Mouse (Mus musculus): ENCODE data around the gene Gm20388. TPM values are rescaled to one million over a fixed set of nuclear protein-coding genes. Genes with fewer than 3 reads are reported as not detected.

Gm20388 gene
- total and polyA plus RNA-seq, 2 experiments from 2014 or later = 51.3 TPM; not detected in 1

DNA sequence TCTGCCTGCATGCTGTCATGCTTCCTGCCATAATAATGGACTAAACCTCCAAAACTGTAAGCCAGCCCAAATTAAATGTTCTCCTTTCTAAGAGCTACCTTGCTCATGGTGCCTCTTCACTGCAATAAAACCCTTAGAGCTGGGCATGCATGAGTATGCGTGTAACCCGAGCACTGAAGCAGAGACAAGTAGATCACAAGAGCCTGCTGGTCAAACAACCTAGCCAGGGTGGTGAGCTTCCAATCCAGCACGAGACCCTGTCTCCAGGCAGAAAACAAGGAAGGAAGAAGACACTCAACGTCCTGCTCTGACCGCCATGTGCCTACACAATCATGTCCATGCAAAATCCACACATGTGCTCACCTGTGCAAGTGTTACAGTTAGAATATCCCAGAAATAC lies 3080.7 kb downstream of the Gm20388 start:
- Histone ChIP-seq H3K36me3 (ENCODE audit: insufficient read depth) (no peaks in the 10 kb centered on the region), H3K9me3 (ENCODE audit: low read length) (no peaks in the 10 kb centered on the region), H3K4me2 (ENCODE audit: low read depth) (no peak overlapping the region), H3K4me3 (ENCODE audit: low read depth, low read length) (no peak overlapping the region), H3K27me3 (ENCODE audit: insufficient read depth, low read length) (no peaks in the 10 kb centered on the region), H3K9ac (no peak overlapping the region), H3K27ac (ENCODE audit: low read depth, low read length) (no peak overlapping the region), H3K4me1 (ENCODE audit: insufficient read depth) (no peaks in the 10 kb centered on the region)
- no peak for TF ChIP-seq CTCF (IDR thresholded peaks at IDR 0.05; ENCODE audit: low read depth)
- DNase-seq = no peak
- no peak for ATAC-seq
- 93% methylated on average over 5 of the region's 5 CpGs for WGBS

DNA sequence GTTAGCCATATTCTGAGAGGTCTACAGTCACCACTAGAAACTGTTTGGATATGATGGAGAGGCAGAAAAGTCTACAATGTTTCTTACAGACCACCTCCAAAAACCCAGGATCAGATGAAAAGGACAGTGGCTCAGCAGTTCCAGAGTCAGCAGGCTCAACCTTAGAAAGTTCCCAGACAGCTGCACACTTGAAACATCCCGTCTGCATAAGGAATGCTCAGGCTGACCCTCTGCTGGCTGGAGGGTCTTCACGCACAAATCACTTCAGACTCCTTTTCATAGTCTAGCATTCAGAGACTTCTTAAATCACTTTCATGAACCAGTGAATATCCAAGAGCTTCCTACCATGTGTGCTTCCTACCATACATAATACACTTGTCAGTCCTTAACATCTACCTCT lies 3081.7 kb downstream of the Gm20388 start:
- WGBS = 50% methylated on average over 2 of the region's 2 CpGs
- TF ChIP-seq CTCF (IDR thresholded peaks at IDR 0.05; ENCODE audit: low read depth) = no peak
- Histone ChIP-seq H3K9ac (no peak overlapping the region), H3K4me3 (ENCODE audit: low read depth, low read length) (no peak overlapping the region), H3K9me3 (ENCODE audit: low read length) (no peaks in the 10 kb centered on the region), H3K27me3 (ENCODE audit: insufficient read depth, low read length) (no peaks in the 10 kb centered on the region), H3K4me1 (ENCODE audit: insufficient read depth) (no peaks in the 10 kb centered on the region), H3K27ac (ENCODE audit: low read depth, low read length) (no peak overlapping the region), H3K4me2 (ENCODE audit: low read depth) (no peak overlapping the region), H3K36me3 (ENCODE audit: insufficient read depth) (no peaks in the 10 kb centered on the region)
- no peak for ATAC-seq
- DNase-seq = no peak

DNA sequence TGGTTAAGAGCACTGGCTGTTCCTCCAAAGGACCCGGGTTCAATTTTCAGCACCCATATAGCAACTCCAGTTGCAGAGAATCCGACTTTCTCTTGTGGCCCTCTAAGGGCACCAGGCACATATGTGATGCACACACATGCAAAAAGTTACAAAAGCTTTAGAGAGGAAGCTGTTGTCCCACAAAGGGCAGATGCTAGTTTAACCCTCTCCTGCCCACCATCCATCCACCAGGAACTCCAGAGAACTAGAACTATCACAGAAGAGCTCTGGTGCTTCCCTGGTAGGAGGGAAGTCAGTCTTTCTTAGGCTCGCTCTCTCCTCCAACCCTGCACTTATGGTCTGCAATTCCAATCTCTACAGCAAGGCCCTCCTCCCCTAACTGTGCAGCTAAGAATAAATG lies 3082.4 kb downstream of the Gm20388 start:
- DNase-seq (no peak), ATAC-seq (no peak)
- Histone ChIP-seq H3K9me3 (ENCODE audit: low read length) (no peaks in the 10 kb centered on the region), H3K36me3 (ENCODE audit: insufficient read depth) (no peaks in the 10 kb centered on the region), H3K4me2 (ENCODE audit: low read depth) (no peak overlapping the region), H3K4me3 (ENCODE audit: low read depth, low read length) (no peak overlapping the region), H3K27ac (ENCODE audit: low read depth, low read length) (no peak overlapping the region), H3K9ac (no peak overlapping the region), H3K27me3 (ENCODE audit: insufficient read depth, low read length) (no peaks in the 10 kb centered on the region), H3K4me1 (ENCODE audit: insufficient read depth) (no peaks in the 10 kb centered on the region)
- WGBS = 89% methylated on average over 3 of the region's 3 CpGs
- no peak for TF ChIP-seq CTCF (IDR thresholded peaks at IDR 0.05; ENCODE audit: low read depth)

DNA sequence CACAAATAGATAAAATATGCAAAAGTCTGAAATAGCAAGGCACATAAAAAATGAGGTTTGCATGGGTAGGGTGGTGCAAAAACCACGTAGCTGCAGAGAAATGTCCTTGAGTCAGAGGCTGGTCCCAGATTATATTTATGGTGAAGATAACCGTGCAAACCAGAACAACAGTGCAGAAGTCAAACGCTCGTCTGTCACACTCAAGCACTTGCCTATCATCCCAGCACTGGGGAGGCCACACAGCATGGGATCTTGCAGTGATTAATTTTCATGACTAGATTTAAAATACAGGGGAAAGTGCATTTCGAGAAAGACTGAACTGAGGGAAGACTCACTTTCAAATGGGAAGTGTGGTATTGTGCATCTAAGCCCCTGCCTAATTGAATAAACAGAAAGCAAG lies 3083.1 kb downstream of the Gm20388 start:
- no peak overlapping the region for H3K4me2 ChIP-seq (ENCODE audit: low read depth)
- no peaks in the 10 kb centered on the region for H3K9me3 ChIP-seq (ENCODE audit: low read length)
- no peaks in the 10 kb centered on the region for H3K36me3 ChIP-seq (ENCODE audit: insufficient read depth)
- no peak overlapping the region for H3K9ac ChIP-seq
- 76% methylated on average over 5 of the region's 5 CpGs for WGBS
- no peaks in the 10 kb centered on the region for H3K4me1 ChIP-seq (ENCODE audit: insufficient read depth)
- TF ChIP-seq CTCF (IDR thresholded peaks at IDR 0.05; ENCODE audit: low read depth) = no peak
- H3K4me3 ChIP-seq (ENCODE audit: low read depth, low read length) = no peak overlapping the region
- H3K27ac ChIP-seq (ENCODE audit: low read depth, low read length) = no peak overlapping the region
- DNase-seq = no peak
- ATAC-seq = no peak
- H3K27me3 ChIP-seq (ENCODE audit: insufficient read depth, low read length) = no peaks in the 10 kb centered on the region

- WGBS = 70% methylated on average over 4 of the region's 4 CpGs
- Histone ChIP-seq H3K9ac (no peak overlapping the region), H3K4me1 (ENCODE audit: insufficient read depth) (no peaks in the 10 kb centered on the region), H3K27ac (ENCODE audit: low read depth, low read length) (no peak overlapping the region), H3K9me3 (ENCODE audit: low read length) (no peaks in the 10 kb centered on the region), H3K36me3 (ENCODE audit: insufficient read depth) (no peaks in the 10 kb centered on the region), H3K27me3 (ENCODE audit: insufficient read depth, low read length) (no peaks in the 10 kb centered on the region), H3K4me2 (ENCODE audit: low read depth) (no peak overlapping the region), H3K4me3 (ENCODE audit: low read depth, low read length) (no peak overlapping the region)
- ATAC-seq = no peak
- TF ChIP-seq CTCF (IDR thresholded peaks at IDR 0.05; ENCODE audit: low read depth) = no peak
- DNase-seq = no peak
Observed at GRCm38 (mm10) chr8:122997963-122998362, 3087.3 kb downstream of the Gm20388 start.

DNA sequence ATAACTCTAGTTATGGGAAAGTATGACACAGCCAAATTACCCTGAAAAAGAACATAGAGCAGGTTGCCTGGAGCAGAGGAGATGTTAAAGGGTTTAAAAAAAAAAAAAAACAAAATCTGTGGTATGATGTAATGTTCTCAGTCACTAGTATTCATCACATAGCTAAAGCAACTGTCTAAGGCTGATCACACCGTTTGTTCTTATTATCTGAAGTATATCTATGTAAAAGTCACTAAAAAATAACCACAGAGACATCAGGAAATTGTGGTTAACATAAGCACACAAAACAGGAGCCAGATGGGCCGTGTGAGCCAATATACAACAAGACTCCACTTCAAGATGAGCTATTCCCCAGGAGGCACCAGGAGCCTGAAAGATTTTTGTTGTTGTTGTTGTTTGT lies 3089.7 kb downstream of the Gm20388 start:
- Histone ChIP-seq H3K4me1 (ENCODE audit: insufficient read depth) (no peaks in the 10 kb centered on the region), H3K27me3 (ENCODE audit: insufficient read depth, low read length) (no peaks in the 10 kb centered on the region), H3K9me3 (ENCODE audit: low read length) (no peaks in the 10 kb centered on the region), H3K9ac (no peak overlapping the region), H3K4me2 (ENCODE audit: low read depth) (no peak overlapping the region), H3K27ac (ENCODE audit: low read depth, low read length) (no peak overlapping the region), H3K4me3 (ENCODE audit: low read depth, low read length) (no peak overlapping the region), H3K36me3 (ENCODE audit: insufficient read depth) (no peaks in the 10 kb centered on the region)
- DNase-seq = no peak
- 71% methylated on average over 2 of the region's 2 CpGs for WGBS
- no peak for TF ChIP-seq CTCF (IDR thresholded peaks at IDR 0.05; ENCODE audit: low read depth)
- no peak for ATAC-seq

GRCm38 (mm10) chr8:123004033-123004922 lies 3093.6 kb downstream of the Gm20388 start:
- Histone ChIP-seq H3K4me1 (ENCODE audit: insufficient read depth) (no peaks in the 10 kb centered on the region), H3K36me3 (ENCODE audit: insufficient read depth) (no peaks in the 10 kb centered on the region), H3K27me3 (ENCODE audit: insufficient read depth, low read length) (no peaks in the 10 kb centered on the region), H3K27ac (ENCODE audit: low read depth, low read length) (no peak overlapping the region), H3K4me2 (ENCODE audit: low read depth) (no peak overlapping the region), H3K9me3 (ENCODE audit: low read length) (no peaks in the 10 kb centered on the region), H3K9ac (no peak overlapping the region), H3K4me3 (ENCODE audit: low read depth, low read length) (no peak overlapping the region)
- DNase-seq (no peak), ATAC-seq (no peak)
- WGBS = 77% methylated on average over 14 of the region's 14 CpGs
- TF ChIP-seq CTCF (IDR thresholded peaks at IDR 0.05; ENCODE audit: low read depth) = no peak

Measured in forebrain, postnatal 0 days (tissue).